Mouse (Mus musculus) bone marrow, adult 2 months (tissue): ENCODE results near the gene Gm20906. TPM values are rescaled to one million over a fixed set of nuclear protein-coding genes. Genes with fewer than 3 reads are reported as not detected.
"Not testable (repeated sequence)": the region's sequence is repeated elsewhere in the genome, so short reads cannot be mapped to it uniquely, and the experiment has no call there.

Experiments
- H3K27ac ChIP-seq: fragments of 200-500 bp; 2 replicates; pipeline ENCODE4 v1.5.1; 2012; ENCODE audit warnings: low read depth, mild to moderate bottlenecking, control low read depth, inconsistent platforms, low read length; ENCODE audit not compliant: control insufficient read depth, poor library complexity, insufficient read depth
- H3K4me1 ChIP-seq: fragments of 200-500 bp; 2 replicates; pipeline ENCODE4 v1.6.1; 2011; ENCODE audit warnings: low read length; ENCODE audit not compliant: control insufficient read depth, insufficient read depth
- H3K4me3 ChIP-seq: fragments of 200-500 bp; replicated peaks from 2 replicates; pipeline ENCODE3; 2011; ENCODE audit warnings: mild to moderate bottlenecking, low read depth, low read length, control low read depth; ENCODE audit not compliant: control insufficient read depth
- WGBS: fragments of 180-500 bp; shearing (Covaris S2); methylation state at CpG from one replicate; pipeline ENCODE4 v1.1.7; 2018; 5-methylcytosine and 5-hydroxymethylcytosine counted together
- polyA plus RNA-seq: library from polyadenylated mRNA; stranded (reverse); fragments of >200 nt; gene quantifications from 2 replicates; pipeline ENCODE4 v1.2.4, GENCODE M21; 2011; ENCODE audit warnings: low replicate concordance; ENCODE audit not compliant: missing spikeins, insufficient read depth, insufficient read length

Gene Gm20906
- not detected in 2 replicates for polyA plus RNA-seq

DNA sequence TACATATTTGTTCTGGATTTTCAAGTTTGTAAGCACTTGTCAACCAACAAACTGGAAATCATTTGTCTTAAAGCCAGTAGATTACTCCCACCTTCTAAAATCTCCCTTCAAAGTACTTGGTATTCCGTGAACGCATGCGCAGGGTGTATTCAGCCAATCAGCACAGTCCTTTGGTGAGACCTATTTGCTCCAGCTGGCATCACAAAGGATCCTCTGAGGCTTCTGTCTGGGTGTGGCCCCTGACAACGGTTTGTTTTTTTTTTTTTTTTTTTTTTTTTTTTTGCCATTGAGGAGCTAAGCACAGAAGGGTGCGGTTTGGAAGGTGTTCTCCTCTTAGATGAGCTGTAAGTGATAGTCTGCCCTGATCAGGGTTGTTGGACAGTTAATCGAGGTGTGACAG lies at the start of gene Gm20906:
Gene Gm20906, plus strand, starts transcription at position 301 of the 400 bp plus-strand sequence.
- not testable (repeated sequence) for H3K4me3 ChIP-seq, H3K27ac ChIP-seq, H3K4me1 ChIP-seq
- WGBS, result 50% methylated on average over 1 of the region's 6 CpGs
